Mouse (Mus musculus): Measurements from ENCODE around the gene Adra2a.

GRCm38 (mm10) chr19:54043851-54044250 lies at the start of gene Adra2a:
- TF ChIP-seq POLR2A (IDR thresholded peaks at IDR 0.05; ENCODE audit: insufficient read length, low read depth) = no peak
- TF ChIP-seq REST (IDR thresholded peaks at IDR 0.05; ENCODE audit: insufficient read depth, insufficient read length) = no peak
- no peak for TF ChIP-seq MAX (IDR thresholded peaks at IDR 0.05; ENCODE audit: low read depth)
- no peak for TF ChIP-seq CEBPB (IDR thresholded peaks at IDR 0.05; ENCODE audit: insufficient read depth, poor library complexity, severe bottlenecking)
- no peak for TF ChIP-seq E2F4 (IDR thresholded peaks at IDR 0.05; ENCODE audit: insufficient read depth)
- TF ChIP-seq MYOD1 (IDR thresholded peaks at IDR 0.05; ENCODE audit: control insufficient read depth in 1 of 3, insufficient read length in 2 of 3, low read depth in 2 of 3) = no peak
- no peak for TF ChIP-seq MYOG (IDR thresholded peaks at IDR 0.05; ENCODE audit: control insufficient read depth in 1 of 3, insufficient read depth in 1 of 3, insufficient read length in 2 of 3, low read depth in 2 of 3)
- no peak for TF ChIP-seq USF1 (IDR thresholded peaks at IDR 0.05; ENCODE audit: low read depth)

Data from myocyte (in vitro differentiated cells).